Mouse (Mus musculus) regulatory T cell (primary cell): ENCODE measurements around the gene Anks3.

ENCODE experiments used
- in situ Hi-C: fragments of 300-600 bp; cut with MboI, MseI; formaldehyde crosslinking; loops from one replicate; pipeline ENCODE4 v1.15.1; 2025; ENCODE audit warnings: high pct_unique_total_duplicates

Gene Anks3

DNA sequence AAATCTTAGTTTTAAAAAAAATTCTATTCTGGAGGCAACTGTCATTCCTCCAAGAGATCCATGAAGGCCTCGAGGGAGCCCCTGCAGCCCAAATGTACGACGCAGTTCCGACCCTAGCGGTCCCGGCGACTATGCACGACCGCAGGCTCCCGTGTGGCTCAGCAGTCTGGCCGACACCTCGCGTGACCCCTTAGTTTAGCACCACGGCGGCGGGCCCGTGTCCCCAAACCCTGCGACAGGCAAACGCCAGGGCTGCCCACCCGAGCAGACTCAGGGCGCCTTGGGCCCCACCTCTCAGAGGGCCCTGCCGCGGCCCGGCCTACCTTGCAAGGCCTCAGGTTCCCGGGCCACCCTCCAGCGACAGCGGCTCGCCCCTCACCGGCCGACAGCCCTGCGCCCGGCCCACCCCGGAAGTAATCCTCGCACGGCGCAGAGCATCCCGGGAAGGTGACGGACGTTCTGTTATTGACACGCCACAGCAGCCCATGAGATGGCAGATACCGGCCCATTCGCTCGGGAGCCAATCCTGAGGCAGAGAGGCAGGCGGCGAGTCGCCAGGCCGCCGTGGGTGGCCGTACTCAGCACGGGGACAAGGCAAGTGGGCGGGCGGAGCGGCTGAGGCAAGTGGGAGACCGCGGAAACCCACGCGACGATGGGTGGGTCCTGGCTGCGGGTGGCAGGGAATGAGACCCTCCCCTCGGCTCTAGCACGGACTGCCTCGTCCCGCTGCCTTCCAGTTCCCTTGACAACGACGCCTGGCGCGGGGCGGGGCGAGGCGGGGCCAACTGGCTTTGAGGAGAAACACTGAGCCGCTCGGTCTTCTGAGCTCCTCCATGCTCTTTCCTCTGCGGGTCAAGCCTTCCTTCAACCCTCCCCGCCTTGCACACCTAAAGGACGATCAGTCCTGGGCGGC lies at the start of gene Anks3:
Anks3 (minus strand) TSS at position 409 of the 913 bp plus-strand sequence.
- in situ Hi-C loops = loop anchor here (5.0 to 10.0 kb wide), 2 partner anchors 58 to 79 kb away; partner anchors contain the start of genes Mgrn1 and Ubald1

DNA sequence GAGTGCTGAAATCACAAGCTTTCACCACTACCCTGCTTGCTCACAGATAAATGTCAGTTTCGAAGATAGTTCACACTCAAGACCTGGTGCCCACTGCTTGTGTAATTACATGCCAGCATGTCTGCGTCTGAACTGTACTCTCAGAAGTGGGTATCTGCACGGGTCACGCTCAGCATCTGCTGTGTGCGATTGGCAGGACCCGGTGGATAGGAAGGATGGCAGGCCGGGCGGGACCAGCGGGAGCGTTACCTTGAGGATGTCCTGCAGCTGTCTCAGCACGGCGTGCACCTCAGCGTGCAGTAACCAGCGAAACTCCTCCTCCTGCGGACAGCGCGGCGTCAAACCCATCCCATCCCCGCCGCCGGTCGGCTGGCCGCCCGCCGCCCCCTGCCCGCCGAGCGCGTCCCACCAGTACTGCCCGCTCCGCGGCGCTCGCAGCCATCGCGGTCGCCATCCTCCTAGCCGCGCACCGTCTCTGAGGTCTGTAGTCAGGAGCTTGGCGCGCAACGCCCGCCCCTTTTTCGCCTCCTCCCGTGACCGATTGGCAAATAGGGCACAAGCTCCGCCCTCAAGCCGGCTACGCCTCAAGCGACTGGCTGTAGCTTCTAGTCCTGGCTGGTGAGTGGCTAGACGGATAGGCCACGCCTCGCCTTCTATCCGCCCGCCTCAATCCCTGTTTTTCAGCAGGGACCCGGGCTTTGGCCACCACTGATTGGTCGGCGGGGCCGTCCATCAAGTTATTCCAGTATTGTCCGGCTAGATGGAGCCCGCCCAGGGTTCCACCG lies 49.2 kb upstream of the Anks3 start, which contains the start of gene Rogdi:
Rogdi (minus strand) TSS at position 500 of the 785 bp plus-strand sequence.
- in situ Hi-C loops = loop anchor here (10.0 kb wide), 1 partner anchor 238 kb away; no protein-coding TSS in a partner anchor

DNA sequence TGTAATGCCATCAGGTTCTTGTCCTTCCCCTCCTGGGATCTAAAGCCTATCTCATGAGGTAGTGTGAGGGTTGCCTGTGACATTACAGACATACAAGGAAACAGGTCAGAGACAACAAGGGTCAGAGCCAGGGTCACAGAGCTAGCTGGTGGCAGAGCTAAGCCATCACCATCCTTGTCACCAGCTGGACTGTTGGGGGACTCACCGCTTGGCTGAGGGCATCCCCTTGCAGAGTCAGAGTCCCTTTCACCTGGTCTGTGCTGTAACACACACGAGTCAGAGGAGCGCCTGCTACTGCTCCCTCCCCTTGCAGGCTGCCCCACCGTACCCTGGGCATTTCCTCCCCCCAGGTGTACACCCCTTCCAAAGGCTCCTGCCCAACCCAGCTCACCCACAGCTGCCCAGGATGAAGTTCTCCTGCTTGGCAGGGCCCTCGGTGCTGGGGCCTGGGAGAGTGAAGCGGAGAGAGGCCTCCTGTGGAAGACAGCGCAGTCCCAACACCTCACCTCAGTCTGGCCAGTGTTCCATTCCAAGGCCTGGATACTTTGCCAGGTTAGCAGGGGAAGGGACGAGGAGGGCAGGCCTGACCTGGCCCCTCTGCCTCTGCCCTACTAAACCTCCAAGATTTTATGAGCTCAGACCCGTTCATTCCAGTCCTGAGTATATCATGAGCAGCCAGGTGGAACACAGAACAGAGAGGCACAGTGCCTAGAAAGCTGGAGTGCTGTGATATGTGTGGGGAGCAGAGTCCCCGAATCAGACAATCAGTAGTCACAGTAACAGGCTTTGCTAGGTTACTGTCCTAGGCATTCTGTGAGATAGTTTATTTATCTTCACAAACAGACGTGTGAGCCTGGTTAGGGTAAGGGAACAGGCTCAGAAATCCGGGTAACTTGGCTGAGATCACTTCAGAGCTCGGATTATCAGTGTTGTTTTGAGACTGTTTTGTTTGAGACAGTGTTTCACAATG lies 48.3 kb upstream of the Anks3 start:
- in situ Hi-C loops = loop anchor here (10.0 kb wide), 1 partner anchor 238 kb away; no protein-coding TSS in a partner anchor

DNA sequence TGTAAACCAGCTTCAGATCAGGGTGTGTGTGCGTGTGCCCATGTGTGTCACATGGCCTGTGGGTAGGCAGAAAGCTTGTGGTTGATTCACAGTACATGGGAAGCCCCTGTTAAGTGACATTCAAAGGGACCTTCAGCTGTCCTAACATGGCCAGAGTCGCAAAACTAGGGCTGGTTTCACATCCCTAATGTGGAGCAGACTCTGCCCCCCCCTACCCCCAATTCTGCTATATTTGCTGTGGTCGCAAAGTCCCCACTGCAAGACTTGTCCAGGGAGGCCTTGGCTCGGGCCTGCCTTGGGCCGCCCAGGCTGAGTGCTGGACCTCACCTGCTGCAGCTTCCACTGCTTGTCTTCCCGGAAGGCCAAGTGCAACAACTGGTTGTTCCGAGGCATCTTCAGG lies 47.3 kb upstream of the Anks3 start:
- in situ Hi-C loops = loop anchor here (10.0 kb wide), 1 partner anchor 236 kb away; no protein-coding TSS in a partner anchor

DNA sequence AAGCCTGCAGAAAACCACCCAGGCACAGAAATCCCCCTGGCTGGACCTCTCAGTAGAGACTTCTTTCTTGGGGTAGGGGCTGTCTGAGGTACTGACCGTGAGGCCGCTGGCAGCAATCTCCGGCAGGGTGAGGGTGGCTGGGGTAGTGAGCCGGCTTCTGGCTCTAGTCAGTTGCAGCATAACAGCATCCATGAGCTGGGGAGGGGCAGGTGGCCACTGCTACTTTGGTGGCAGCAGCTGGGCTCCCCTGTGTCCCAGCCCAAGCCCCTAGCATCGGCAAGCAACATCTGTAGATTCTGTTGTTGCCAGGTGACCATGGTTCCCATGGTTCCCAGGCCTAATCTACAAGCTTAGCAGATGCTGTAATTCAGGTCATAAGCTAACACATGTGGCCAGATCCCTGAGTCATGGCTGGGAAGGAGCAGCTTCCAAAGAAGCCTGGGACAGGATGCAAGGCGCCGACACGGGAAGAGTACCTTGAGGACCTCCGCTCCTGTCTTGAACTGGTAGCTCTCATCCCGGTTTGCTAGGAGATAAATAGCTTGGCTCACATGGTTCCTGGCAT lies 46.4 kb upstream of the Anks3 start:
- in situ Hi-C loops = loop anchor here (10.0 kb wide), 1 partner anchor 236 kb away; no protein-coding TSS in a partner anchor

DNA sequence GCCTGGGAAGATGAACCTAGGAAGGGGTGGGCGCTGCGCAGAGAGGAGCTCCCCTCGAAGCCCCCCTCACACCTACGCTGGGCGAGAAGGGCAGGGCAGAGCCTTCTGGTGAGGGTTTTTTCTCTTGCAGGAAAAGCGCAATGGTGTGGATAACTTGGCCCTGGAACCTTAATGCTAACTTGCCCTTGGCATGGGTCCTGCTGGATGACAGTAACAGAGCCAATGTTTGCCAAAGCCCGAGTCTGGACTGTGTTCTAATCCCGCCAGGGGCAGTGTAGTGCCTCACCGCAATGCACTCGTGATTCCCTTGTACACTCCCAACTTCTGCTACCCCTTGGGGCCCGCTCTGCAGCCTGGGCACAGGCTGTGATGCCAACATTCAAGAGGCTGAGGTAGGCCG lies 44.1 kb upstream of the Anks3 start:
- in situ Hi-C loops = no loop called here

DNA sequence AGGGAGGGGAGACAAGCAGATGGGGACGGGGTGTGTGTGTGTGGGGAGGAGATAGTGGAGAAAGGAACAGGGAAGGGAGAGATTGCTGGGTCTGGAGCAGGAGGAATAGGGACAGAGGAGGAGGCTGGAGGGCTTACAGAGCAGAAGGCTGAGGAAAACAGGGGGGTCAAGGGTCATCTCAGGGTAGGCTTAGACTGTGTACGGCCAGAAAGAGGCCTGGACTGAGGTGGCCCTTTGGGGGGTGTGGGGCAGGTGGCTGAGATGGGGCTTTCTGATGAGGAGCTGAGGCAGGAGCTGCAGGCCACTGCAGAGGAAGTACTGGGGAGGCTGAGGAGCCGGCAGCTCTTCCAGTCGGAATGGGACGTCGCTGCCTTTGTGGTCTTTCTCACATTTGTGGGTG lies 43.5 kb upstream of the Anks3 start:
- in situ Hi-C loops = no loop called here

DNA sequence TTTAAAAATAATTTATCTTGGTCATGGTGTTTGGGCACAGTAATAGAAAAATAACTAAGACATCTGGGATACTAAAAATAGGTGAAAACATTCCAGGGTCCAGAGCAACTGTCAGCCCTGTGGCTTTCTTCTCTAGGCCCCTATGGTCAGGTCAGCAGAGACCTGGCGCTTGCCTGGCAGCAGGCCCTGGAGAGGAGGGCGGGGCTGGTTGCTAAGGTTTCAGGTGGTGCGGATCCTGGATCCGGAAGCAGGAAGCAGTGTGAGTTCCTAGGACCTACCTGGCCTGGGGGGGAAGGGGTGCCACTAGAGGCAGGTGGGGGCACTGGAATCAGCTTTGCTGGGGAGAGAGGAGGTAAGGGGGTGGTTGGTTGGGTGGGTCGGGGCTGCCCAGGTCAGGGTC lies 43.1 kb upstream of the Anks3 start, which contains the start of gene Smim22:
Smim22 (plus strand) TSS at position 222 of the 400 bp plus-strand sequence.
- in situ Hi-C loops = no loop called here

DNA sequence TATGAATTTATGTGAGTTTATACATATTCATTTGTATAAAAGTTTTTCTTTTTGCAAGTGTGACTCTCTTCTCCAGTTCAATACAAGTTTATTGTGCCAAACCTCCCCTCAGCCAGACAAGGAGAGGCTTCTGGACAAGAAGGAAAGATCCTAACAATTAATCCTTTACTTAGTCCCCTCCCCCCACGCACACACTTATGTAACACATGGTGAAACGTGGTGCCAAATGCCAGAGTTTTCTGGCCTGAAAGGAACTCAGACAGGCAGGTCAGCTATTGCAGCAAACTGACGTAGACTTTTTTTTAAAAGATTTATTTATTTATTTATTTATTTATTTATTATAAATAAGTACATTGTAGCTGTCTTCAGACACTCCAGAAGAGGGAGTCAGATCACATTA lies 36.6 kb upstream of the Anks3 start:
- in situ Hi-C loops = no loop called here

DNA sequence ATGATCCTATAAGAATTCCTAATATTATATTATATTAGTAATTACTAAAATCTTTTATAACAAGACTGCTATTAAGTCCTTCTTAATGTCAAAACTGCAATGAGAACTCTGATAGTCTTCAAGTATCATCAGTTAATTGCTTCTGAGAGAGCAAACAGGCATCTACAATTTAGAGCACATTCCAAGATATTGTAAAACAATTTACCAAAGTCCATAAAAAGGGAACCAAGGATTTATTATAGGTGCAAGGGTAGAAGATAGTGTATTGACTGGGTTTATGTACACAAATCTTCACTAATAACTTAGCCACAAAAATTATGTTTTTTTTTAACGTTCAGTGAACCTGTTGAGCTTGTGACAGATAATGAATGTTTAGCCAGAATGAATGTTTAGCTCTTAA lies 35.0 kb upstream of the Anks3 start:
- in situ Hi-C loops = no loop called here

DNA sequence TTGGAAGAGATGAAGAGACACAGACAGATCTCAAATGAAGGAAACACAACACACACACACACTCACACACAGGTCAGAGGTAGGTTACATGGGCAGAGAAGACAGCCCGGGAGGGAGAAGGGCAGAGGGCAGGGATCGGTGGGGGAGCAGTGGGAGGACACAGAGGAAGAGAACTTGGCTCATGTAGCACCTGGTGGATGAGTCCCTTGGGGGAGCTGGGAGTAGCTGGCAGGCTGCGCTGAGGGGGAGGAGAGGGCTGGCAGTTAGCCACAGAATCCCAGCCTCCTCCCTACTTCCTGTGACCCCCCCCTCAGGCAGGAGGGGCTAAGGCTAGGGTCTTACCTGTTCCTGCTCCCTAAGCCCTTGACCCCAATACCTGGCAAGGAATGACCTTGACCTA lies 33.5 kb upstream of the Anks3 start, which contains the start of gene Sept12:
Sept12 (minus strand) TSS at position 300 of the 400 bp plus-strand sequence.
- in situ Hi-C loops = no loop called here

DNA sequence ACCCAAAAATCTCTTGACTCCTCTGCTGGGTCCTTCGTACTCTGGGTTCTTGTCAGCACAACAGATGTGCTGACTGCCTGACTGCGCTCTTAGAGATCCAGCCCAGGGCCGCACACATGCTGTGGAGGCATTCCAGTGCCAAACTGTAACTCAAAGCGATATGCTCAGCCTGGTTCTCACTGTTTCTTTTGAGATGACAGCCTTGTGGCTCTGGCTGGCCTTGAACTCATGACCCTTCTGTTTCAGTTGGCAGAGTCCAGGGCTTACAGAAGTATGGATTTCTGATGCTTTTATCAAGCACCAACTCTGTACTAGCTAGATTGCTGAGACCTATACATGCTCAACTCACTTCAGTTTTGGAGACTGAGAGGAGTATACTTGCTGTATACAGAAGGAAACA lies 29.3 kb upstream of the Anks3 start:
- in situ Hi-C loops = no loop called here

DNA sequence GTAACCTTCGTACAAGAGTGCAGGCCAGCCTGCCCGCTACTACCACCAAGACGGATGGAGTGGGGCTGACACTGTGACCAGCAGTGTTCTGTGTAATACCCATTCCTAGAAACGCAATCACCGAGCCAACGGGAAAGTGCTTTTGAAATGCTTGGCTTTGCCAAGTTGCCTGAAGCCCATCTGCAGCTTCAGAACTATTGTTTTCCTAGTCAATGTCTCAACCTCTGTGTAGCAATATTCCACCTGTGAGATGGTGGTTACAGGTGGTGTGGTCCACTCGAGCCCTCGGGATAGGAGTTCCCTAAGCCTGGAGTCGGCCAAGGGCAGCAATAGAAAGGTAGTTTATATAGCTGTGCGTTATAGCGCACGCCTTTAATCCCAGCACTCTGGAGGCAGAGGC lies 20.7 kb upstream of the Anks3 start:
- in situ Hi-C loops = loop anchor here (5.0 kb wide), 1 partner anchor 158 kb away; no protein-coding TSS in a partner anchor

DNA sequence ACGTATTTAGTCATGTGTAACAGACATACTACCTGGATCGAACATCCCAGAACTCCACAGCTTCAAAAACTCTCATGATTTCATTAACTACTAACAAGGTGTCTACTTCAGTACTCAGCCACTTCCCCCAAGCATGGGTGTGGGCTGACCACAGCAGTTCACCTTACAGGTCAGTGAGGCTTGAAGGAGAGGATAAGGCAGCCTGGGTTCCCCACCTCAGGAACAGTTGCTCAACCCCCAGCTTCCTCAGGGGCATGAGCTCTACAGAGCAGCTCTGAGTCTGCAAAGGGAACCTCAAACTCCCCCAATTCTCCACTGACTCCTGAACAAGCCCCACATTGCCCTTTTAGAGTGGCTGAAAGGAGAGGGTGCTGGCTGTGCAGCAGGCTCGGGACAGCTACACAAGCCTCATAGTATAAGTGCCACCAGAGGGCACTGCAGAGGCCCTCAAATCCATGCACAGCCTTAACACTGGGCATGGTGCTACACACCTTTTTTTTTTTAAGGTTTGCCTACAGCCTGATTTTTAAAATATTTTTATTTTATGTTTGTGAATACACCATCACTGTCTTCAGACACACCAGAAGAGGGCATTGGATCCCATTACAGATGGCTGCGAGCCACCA lies 15.9 kb upstream of the Anks3 start:
- in situ Hi-C loops = loop anchor here (5.0 kb wide), 1 partner anchor 162 kb away; no protein-coding TSS in a partner anchor

DNA sequence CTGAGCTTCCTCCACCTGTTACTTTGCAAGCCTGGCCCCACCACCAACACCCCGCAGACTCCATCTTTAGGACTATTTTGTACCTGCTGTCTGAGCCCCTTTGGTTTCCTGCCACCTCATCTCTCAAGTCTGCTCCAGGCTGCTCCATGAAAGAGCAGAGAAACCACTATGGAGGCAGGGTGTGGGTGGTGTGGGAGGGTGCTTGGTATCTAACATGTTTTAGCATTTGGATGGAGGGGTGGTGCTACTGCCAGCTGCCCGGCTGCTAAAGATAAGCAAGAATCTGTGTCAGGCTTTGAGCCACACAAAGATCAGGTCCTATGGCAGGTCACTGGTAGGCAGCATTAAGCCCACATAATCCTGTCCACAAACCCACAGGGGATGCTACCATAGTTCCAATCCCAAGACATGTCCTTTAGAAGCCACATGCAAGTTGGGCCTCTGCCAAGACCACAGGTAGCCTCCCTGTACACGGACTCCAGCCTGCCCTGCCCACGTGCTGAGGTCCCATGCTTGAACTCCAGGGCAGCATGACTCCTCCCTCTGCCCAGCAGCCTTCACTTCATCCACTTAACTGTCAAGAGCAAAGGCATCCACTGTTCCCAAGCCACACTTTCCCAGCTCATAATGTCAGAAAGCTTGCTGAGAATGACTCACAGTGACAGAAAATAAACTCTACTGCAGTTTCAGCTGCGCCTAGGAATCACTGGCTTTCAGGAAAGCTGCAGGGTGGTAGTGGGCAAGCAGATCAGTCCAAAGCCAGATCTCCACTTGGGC lies 14.5 kb upstream of the Anks3 start:
- in situ Hi-C loops = no loop called here

DNA sequence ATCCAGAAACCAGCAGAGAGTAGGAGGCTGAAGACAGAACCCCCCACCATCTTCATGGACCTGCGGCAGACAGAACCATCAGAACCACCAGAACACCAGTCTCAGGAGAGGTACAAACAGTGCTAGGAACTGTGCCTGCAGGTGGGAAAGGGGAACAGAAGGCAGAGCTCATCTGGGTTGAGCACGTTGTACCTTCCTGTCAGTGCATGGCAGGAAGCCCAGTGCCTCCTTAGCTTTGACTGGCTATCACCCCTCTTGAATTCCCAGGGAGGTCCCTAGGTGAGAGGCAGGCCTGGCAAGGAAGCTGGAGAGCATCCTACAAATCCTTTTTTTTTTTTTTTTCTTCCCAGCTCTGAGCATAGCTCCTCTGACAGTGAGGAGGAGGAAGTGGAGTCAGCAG lies 12.2 kb upstream of the Anks3 start:
- in situ Hi-C loops = no loop called here

DNA sequence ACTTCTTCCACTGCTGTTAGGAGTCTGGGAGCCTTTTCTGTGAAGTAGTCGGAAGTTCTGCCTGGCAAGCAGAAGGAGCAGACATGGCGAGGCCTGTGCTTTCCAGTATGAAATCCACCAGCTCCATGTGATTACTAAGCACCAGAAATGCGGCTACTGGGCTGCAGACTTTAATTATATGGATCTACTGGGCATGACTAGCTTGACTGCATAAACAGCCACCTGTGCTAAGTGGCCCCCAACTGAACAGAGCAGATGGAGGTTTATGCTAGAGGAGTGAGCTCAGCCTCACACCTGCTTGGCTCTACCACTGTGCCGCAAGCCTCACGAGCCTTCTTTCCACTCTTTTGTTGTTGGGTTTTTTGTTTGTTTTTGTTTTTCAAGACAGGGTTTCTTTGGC lies 10.5 kb upstream of the Anks3 start:
- in situ Hi-C loops = no loop called here

DNA sequence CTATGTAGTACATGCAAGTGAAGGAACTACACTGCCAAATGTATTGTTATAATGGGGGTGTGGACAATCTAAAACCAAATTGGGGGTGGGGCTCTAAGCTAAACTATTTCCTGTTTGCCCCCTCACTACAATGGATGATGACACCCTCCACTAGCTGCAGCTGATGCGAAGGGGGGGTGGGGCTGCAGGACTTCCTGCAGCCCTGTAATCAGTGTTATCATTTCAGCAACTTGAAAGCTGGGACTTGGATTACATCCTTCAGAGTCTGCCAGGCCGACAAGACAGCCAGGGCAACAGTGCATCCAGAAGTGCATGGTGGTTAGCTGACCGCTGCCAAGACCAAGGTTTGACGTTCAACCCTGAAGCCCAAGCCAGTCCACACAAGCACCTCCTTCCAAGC lies 7.6 kb upstream of the Anks3 start:
- in situ Hi-C loops = no loop called here
